8 mouse cellular contexts compared by ENCODE assay signal in the genomic region with DNA sequence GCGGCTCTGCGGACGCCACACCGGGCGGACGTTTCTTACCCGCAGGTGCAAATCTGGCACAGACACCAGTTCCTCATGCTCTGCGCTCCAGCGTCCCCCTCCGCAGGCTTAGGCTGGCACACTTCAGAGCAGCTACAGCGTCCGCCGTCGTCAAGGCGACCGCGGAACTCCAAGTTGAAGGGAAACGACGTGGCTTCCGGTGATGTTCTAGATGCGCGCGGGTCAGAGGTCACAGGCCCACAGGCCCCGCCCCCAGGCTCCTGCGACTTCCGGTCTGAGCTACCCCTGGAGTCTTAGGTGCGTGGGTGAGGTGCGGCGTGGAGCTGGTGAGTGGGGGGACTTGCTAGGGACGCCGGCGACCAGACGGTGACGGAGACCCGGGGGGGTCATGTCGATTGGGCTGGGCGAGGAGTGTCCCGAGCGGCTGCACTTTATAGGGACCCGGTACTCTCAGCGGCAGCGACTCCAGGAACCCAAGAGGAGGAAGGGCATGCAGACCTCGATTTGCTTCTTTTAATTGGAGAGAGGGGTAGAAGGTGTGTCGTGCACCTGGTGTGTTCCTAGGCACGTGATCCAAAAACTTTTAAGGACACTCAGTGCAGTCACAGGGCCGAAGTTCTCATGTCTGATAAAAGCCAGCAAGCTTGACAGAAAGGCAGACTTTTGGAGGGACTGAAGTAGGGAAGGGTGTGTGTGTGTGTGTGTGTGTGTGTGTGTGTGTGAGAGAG. TPM values are rescaled to one million over a fixed set of nuclear protein-coding genes. Genes with fewer than 3 reads are reported as not detected.
DNase-seq lines count a peak whose midpoint lies in the region; ATAC-seq lines count a peak whose summit lies in the region.

TSS of gene Saxo2 (minus strand) at position 176 of the 728 bp plus-strand sequence.
TSS of gene Efl1 (plus strand) at position 262 of the 728 bp plus-strand sequence.

- H3K4me1 ChIP-seq in heart, embryonic 13.5 days, result peaks cover 11% of the 10 kb centered on the region
- H3K4me1 ChIP-seq in liver, embryonic 12.5 days, result peaks cover 18% of the 10 kb centered on the region
- no peaks in the 10 kb centered on the region for H3K4me1 ChIP-seq in stomach, embryonic 15.5 days

- H3K27me3 ChIP-seq in heart, embryonic 13.5 days (replicated peaks), result no peaks in the 10 kb centered on the region
- no peaks in the 10 kb centered on the region for H3K27me3 ChIP-seq in liver, embryonic 12.5 days (replicated peaks)
- H3K27me3 ChIP-seq in stomach, embryonic 15.5 days (replicated peaks), result no peaks in the 10 kb centered on the region

- peak within 1 kb of the TSS; percentile 32; the same call in 1 of the 2 replicates for H3K27ac ChIP-seq in heart, embryonic 13.5 days (replicated peaks)
- H3K27ac ChIP-seq in liver, embryonic 12.5 days, result 0 out of 2 replicates have a peak within 1 kb of the TSS, but pooled peaks have one; percentile 48
- peak within 1 kb of the TSS; percentile 12; the same call in 1 of the 2 replicates for H3K27ac ChIP-seq in stomach, embryonic 15.5 days

- H3K36me3 ChIP-seq in heart, embryonic 13.5 days, result peaks cover 19% of the 10 kb centered on the region
- peaks cover 18% of the 10 kb centered on the region for H3K36me3 ChIP-seq in liver, embryonic 12.5 days
- H3K36me3 ChIP-seq in stomach, embryonic 15.5 days, result peaks cover 3% of the 10 kb centered on the region; the same call in 1 of the 2 replicates

- peak; percentile 99 for ATAC-seq in erythroid progenitor cell, adult 5-6 weeks (replicated peaks; ENCODE audit: low FRiP score, poor library complexity, severe bottlenecking)
- ATAC-seq in heart, embryonic 13.5 days (ENCODE audit: extremely low read depth, insufficient number of reproducible peaks, low FRiP score, low TSS enrichment), result peak; percentile 83
- peak; percentile 96 for ATAC-seq in liver, embryonic 12.5 days
- peak; percentile 98 for ATAC-seq in stomach, embryonic 15.5 days (ENCODE audit: insufficient read depth, low FRiP score, low read depth)

- no peaks in the 10 kb centered on the region for H3K9me3 ChIP-seq in heart, embryonic 13.5 days
- no peaks in the 10 kb centered on the region for H3K9me3 ChIP-seq in liver, embryonic 12.5 days (replicated peaks)
- H3K9me3 ChIP-seq in stomach, embryonic 15.5 days, result no peaks in the 10 kb centered on the region

- H3K4me2 ChIP-seq in heart, embryonic 13.5 days, result peak within 1 kb of the TSS; percentile 76
- peak within 1 kb of the TSS; percentile 91 for H3K4me2 ChIP-seq in liver, embryonic 12.5 days
- peak within 1 kb of the TSS; percentile 71 for H3K4me2 ChIP-seq in stomach, embryonic 15.5 days

- H3K4me3 ChIP-seq in heart, embryonic 13.5 days, result peak within 1 kb of the TSS; percentile 84
- H3K4me3 ChIP-seq in liver, embryonic 12.5 days, result peak within 1 kb of the TSS; percentile 81
- peak within 1 kb of the TSS; percentile 62 for H3K4me3 ChIP-seq in stomach, embryonic 15.5 days (replicated peaks)

- peak within 1 kb of the TSS; percentile 90 for H3K9ac ChIP-seq in heart, embryonic 13.5 days
- peak within 1 kb of the TSS; percentile 82 for H3K9ac ChIP-seq in liver, embryonic 12.5 days
- peak within 1 kb of the TSS; percentile 50; the same call in 1 of the 2 replicates for H3K9ac ChIP-seq in stomach, embryonic 15.5 days

- under 1% methylated on average over 46 of the region's 46 CpGs for WGBS in heart, embryonic 13.5 days
- under 1% methylated on average over 46 of the region's 46 CpGs for WGBS in liver, embryonic 12.5 days (ENCODE audit: insufficient replicate concordance)
- WGBS in stomach, embryonic 15.5 days, result under 1% methylated on average over 41 of the region's 46 CpGs

- DNase-seq in CD4-positive helper T cell, adult 2 months (ENCODE audit: low read depth, low spot score), result peak; percentile 97
- DNase-seq in brain, embryonic 18.5 days (ENCODE audit: low read depth, low spot score), result peak; percentile 81
- DNase-seq in kidney, postnatal 10 days, result peak; percentile 97
- peak; percentile 94 to 96 for DNase-seq in natural killer cell, adult 2 months (ENCODE audit: low spot score in 2 of 2)

RNA-seq across cellular contexts. Expression of gene Saxo2, which starts in this region (rescaled TPM):
- total RNA-seq in erythroid progenitor cell, adult 5-6 weeks (2015; ENCODE audit: low replicate concordance), result not detected in 2 replicates
- not detected in 2 replicates for total RNA-seq in erythroid progenitor cell, adult 5-6 weeks (2017; ENCODE audit: low replicate concordance)
- polyA plus RNA-seq in heart, embryonic 13.5 days (2015; fragmentation: Nextera tagmentation; extraction: Ambion mirVana), result 7.4 and 8.2 TPM in 2 replicates
- polyA plus RNA-seq in liver, embryonic 12.5 days (2016; fragmentation: Nextera tagmentation; extraction: Ambion mirVana), result 1.0 and 1.1 TPM in 2 replicates
- polyA plus RNA-seq in stomach, embryonic 15.5 days (2015; fragmentation: Nextera tagmentation; extraction: Ambion mirVana), result 3.2 and 4.3 TPM in 2 replicates

RNA-seq across cellular contexts. Expression of gene Efl1, which starts in this region (rescaled TPM):
- total RNA-seq in erythroid progenitor cell, adult 5-6 weeks (2015; ENCODE audit: low replicate concordance), result 4.2 and 10.8 TPM in 2 replicates
- total RNA-seq in erythroid progenitor cell, adult 5-6 weeks (2017; ENCODE audit: low replicate concordance), result 3.4 and 4.4 TPM in 2 replicates
- polyA plus RNA-seq in heart, embryonic 13.5 days (2015; fragmentation: Nextera tagmentation; extraction: Ambion mirVana), result 13.4 and 15.6 TPM in 2 replicates
- polyA plus RNA-seq in liver, embryonic 12.5 days (2016; fragmentation: Nextera tagmentation; extraction: Ambion mirVana), result 15.4 and 15.7 TPM in 2 replicates
- polyA plus RNA-seq in stomach, embryonic 15.5 days (2015; fragmentation: Nextera tagmentation; extraction: Ambion mirVana), result 22.7 and 23.3 TPM in 2 replicates

Comparison
In these comparisons a context has a peak if more than half of its experiments do, and no peak if none do; other contexts are left out.
1. Peak in every context shown above with its lines: DNase-seq, ATAC-seq, H3K4me3 ChIP-seq and H3K27ac ChIP-seq.